Mouse (Mus musculus): Measurements from ENCODE around the gene Gm49353.

The Gm49353 gene

GRCm38 (mm10) chr10:29198642-29199041 lies at the start of gene Gm49353:
Gm49353 (plus strand) TSS chr10:29198954.
- no peak for DNase-seq (ENCODE audit: low read depth, low spot score)

GRCm38 (mm10) chr10:29155304-29155703 lies 43.5 kb upstream of the Gm49353 start:
- no peak for DNase-seq (ENCODE audit: low read depth, low spot score)

- no peak for DNase-seq (ENCODE audit: low read depth, low spot score)
Observed at GRCm38 (mm10) chr10:29161664-29162063, 37.1 kb upstream of the Gm49353 start.

- no peak for DNase-seq (ENCODE audit: low read depth, low spot score)
Observed at GRCm38 (mm10) chr10:29173778-29174177, 25.0 kb upstream of the Gm49353 start.

- no peak for DNase-seq (ENCODE audit: low read depth, low spot score)
Observed at GRCm38 (mm10) chr10:29175656-29176055, 23.1 kb upstream of the Gm49353 start.

GRCm38 (mm10) chr10:29176881-29177280 lies 21.9 kb upstream of the Gm49353 start:
- DNase-seq (ENCODE audit: low read depth, low spot score), result no peak

- no peak for DNase-seq (ENCODE audit: low read depth, low spot score)
Observed at GRCm38 (mm10) chr10:29178003-29178402, 20.8 kb upstream of the Gm49353 start.

- DNase-seq (ENCODE audit: low read depth, low spot score), result peak; percentile 14
Observed at GRCm38 (mm10) chr10:29180210-29180609, 18.5 kb upstream of the Gm49353 start.

- DNase-seq (ENCODE audit: low read depth, low spot score), result no peak
Observed at GRCm38 (mm10) chr10:29181046-29181445, 17.7 kb upstream of the Gm49353 start.

GRCm38 (mm10) chr10:29193769-29194168 lies 5.0 kb upstream of the Gm49353 start:
- no peak for DNase-seq (ENCODE audit: low read depth, low spot score)

- no peak for DNase-seq (ENCODE audit: low read depth, low spot score)
Observed at GRCm38 (mm10) chr10:29196811-29197210, 1.9 kb upstream of the Gm49353 start.

- no peak for DNase-seq (ENCODE audit: low read depth, low spot score)
Observed at GRCm38 (mm10) chr10:29199835-29200234, 1.1 kb downstream of the Gm49353 start.

GRCm38 (mm10) chr10:29200609-29201008 lies 1.9 kb downstream of the Gm49353 start:
- no peak for DNase-seq (ENCODE audit: low read depth, low spot score)

GRCm38 (mm10) chr10:29206730-29207129 lies 8.0 kb downstream of the Gm49353 start:
- peak; percentile 59 for DNase-seq (ENCODE audit: low read depth, low spot score)

- no peak for DNase-seq (ENCODE audit: low read depth, low spot score)
Observed at GRCm38 (mm10) chr10:29208735-29209134, 10.0 kb downstream of the Gm49353 start.

GRCm38 (mm10) chr10:29211453-29211852 lies 12.7 kb downstream of the Gm49353 start, which contains the start of gene 9330159F19Rik:
9330159F19Rik (plus strand) TSS chr10:29211606.
- peak; percentile 71 for DNase-seq (ENCODE audit: low read depth, low spot score)

- DNase-seq (ENCODE audit: low read depth, low spot score), result no peak
Observed at GRCm38 (mm10) chr10:29213534-29214100, 14.9 kb downstream of the Gm49353 start.

- DNase-seq (ENCODE audit: low read depth, low spot score), result no peak
Observed at GRCm38 (mm10) chr10:29216957-29217356, 18.2 kb downstream of the Gm49353 start.

- no peak for DNase-seq (ENCODE audit: low read depth, low spot score)
Observed at GRCm38 (mm10) chr10:29217451-29217850, 18.7 kb downstream of the Gm49353 start.

GRCm38 (mm10) chr10:29225329-29225728 lies 26.6 kb downstream of the Gm49353 start:
- no peak for DNase-seq (ENCODE audit: low read depth, low spot score)

- no peak for DNase-seq (ENCODE audit: low read depth, low spot score)
Observed at GRCm38 (mm10) chr10:29231208-29231607, 32.5 kb downstream of the Gm49353 start.
